In the genomic region with DNA sequence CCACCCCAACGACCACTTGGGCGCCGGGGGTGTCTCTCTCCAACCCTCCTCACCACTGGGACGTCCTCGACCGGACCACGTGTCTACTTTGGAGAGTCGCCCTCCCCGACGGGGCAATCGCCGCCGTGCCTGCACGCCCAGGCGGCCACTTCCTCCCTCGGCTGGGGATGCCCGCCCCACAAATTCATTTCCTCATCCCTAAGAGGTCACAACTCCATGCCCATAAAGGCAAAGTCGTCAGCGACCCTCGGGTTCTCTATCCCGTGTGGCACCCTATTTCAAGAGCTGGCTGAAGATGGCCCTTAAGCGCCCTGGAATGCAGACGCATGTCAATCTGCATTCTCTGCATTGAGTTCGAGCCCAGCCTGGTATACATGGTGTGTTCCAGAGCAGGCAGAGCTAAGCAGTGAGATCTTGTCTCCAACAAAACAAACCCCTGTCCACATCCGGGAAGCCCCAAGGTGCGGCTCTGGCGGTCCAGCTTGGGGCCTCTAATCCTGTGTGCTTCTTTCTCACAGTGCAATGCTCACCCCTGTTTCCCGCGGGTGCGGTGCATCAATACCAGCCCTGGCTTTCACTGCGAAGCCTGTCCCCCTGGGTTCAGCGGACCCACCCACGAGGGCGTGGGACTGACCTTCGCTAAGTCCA, we compare ENCODE assay signal across 8 mouse cellular contexts. TPM values are rescaled to one million over a fixed set of nuclear protein-coding genes. Genes with fewer than 3 reads are reported as not detected.
DNase-seq lines count a peak whose midpoint lies in the region; ATAC-seq and TF ChIP-seq lines count a peak whose summit lies in the region.

No protein-coding gene starts in this region.

- DNase-seq in embryo, embryonic 10.5 days (ENCODE audit: low spot score) = peak; percentile 15
- no peak for DNase-seq in embryo, embryonic 11 days
- DNase-seq in hindbrain, postnatal 0 days (ENCODE audit: low spot score) = no peak
- no peak for DNase-seq in right cerebral cortex, adult 2 months (ENCODE audit: low spot score in 2 of 2)
- DNase-seq in thymus, postnatal 4 days = no peak

- peaks cover 87% of the 10 kb centered on the region for H3K27me3 ChIP-seq in E14TG2a.4 (ENCODE audit: insufficient read depth, low read length)
- H3K27me3 ChIP-seq in hindbrain, postnatal 0 days (ENCODE audit: insufficient read depth, low read length) = peaks cover 63% of the 10 kb centered on the region

- TF ChIP-seq CTCF in E14TG2a.4 (conservative IDR thresholded peaks at IDR 0.05; ENCODE audit: low read length) = no peak
- no peak for TF ChIP-seq CTCF in hindbrain, postnatal 0 days (IDR thresholded peaks at IDR 0.05; ENCODE audit: low read depth)

- no peak for ATAC-seq in hindbrain, postnatal 0 days
- peak; percentile 36 for ATAC-seq in megakaryocyte progenitor cell, adult 5-6 weeks (replicated peaks; ENCODE audit: poor library complexity)
- ATAC-seq in erythroblast, adult 5-6 weeks (replicated peaks; ENCODE audit: low FRiP score, poor library complexity, severe bottlenecking) = no peak

- no peaks in the 10 kb centered on the region for H3K36me3 ChIP-seq in E14TG2a.4 (ENCODE audit: insufficient read depth, low read length)
- H3K36me3 ChIP-seq in hindbrain, postnatal 0 days (ENCODE audit: insufficient read depth, low read length) = no peaks in the 10 kb centered on the region

- peaks cover 55% of the 10 kb centered on the region for H3K4me1 ChIP-seq in E14TG2a.4 (replicated peaks; ENCODE audit: low read depth, low read length)
- no peaks in the 10 kb centered on the region for H3K4me1 ChIP-seq in hindbrain, postnatal 0 days (ENCODE audit: insufficient read depth, low read length)

- 7% methylated on average over 35 of the region's 35 CpGs for WGBS in hindbrain, postnatal 0 days

- no peak overlapping the region for H3K27ac ChIP-seq in hindbrain, postnatal 0 days

- no peak overlapping the region for H3K4me2 ChIP-seq in hindbrain, postnatal 0 days (ENCODE audit: low read depth, low read length)

- H3K9me3 ChIP-seq in E14TG2a.4 (ENCODE audit: low read length) = no peaks in the 10 kb centered on the region
- no peaks in the 10 kb centered on the region for H3K9me3 ChIP-seq in hindbrain, postnatal 0 days (ENCODE audit: low read length)

- no peak overlapping the region for H3K9ac ChIP-seq in hindbrain, postnatal 0 days (replicated peaks; ENCODE audit: low read length)

- H3K4me3 ChIP-seq in E14TG2a.4 (replicated peaks; ENCODE audit: low read length) = peak overlapping the region; percentile 84
- H3K4me3 ChIP-seq in hindbrain, postnatal 0 days (ENCODE audit: low read length) = 0 out of 2 replicates have a peak overlapping the region, but pooled peaks have one; percentile 17

RNA-seq across cellular contexts. Expression of a gene that starts 2.0 kb away (rescaled TPM):
- total RNA-seq in hindbrain, postnatal 0 days (2014; rRNA removed) = 0.21 and 0.29 TPM in 2 replicates
- polyA plus RNA-seq in hindbrain, postnatal 0 days (2015; fragmentation: Nextera tagmentation; extraction: Ambion mirVana) = 0.25 and 0.33 TPM in 2 replicates
- total RNA-seq in megakaryocyte progenitor cell, adult 5-6 weeks (2015) = not detected in 2 replicates
- 0.07 TPM in 1 of 2 replicates, not detected in the other for total RNA-seq in megakaryocyte progenitor cell, adult 5-6 weeks (2017)
- not detected in 2 replicates for total RNA-seq in erythroblast, adult 5-6 weeks (2015; ENCODE audit: low replicate concordance)
- total RNA-seq in erythroblast, adult 5-6 weeks (2017; ENCODE audit: low replicate concordance) = 0.43 TPM in 1 of 2 replicates, not detected in the other

RNA-seq across cellular contexts. Expression of a gene that starts 22.3 kb away (rescaled TPM):
- total RNA-seq in hindbrain, postnatal 0 days (2014; rRNA removed) = 40.4 and 48.4 TPM in 2 replicates
- polyA plus RNA-seq in hindbrain, postnatal 0 days (2015; fragmentation: Nextera tagmentation; extraction: Ambion mirVana) = 8.6 and 10.3 TPM in 2 replicates
- total RNA-seq in megakaryocyte progenitor cell, adult 5-6 weeks (2015) = 13.9 and 15.3 TPM in 2 replicates
- 32.3 and 32.5 TPM in 2 replicates for total RNA-seq in megakaryocyte progenitor cell, adult 5-6 weeks (2017)
- 7.1 and 9.2 TPM in 2 replicates for total RNA-seq in erythroblast, adult 5-6 weeks (2015; ENCODE audit: low replicate concordance)
- 20.9 and 21.5 TPM in 2 replicates for total RNA-seq in erythroblast, adult 5-6 weeks (2017; ENCODE audit: low replicate concordance)

RNA-seq across cellular contexts. Expression of a gene that starts 45.7 kb away (rescaled TPM):
- total RNA-seq in hindbrain, postnatal 0 days (2014; rRNA removed) = 5.3 and 8.4 TPM in 2 replicates
- 6.0 and 6.9 TPM in 2 replicates for polyA plus RNA-seq in hindbrain, postnatal 0 days (2015; fragmentation: Nextera tagmentation; extraction: Ambion mirVana)
- total RNA-seq in megakaryocyte progenitor cell, adult 5-6 weeks (2015) = not detected in 2 replicates
- not detected in 2 replicates for total RNA-seq in megakaryocyte progenitor cell, adult 5-6 weeks (2017)
- not detected in 2 replicates for total RNA-seq in erythroblast, adult 5-6 weeks (2015; ENCODE audit: low replicate concordance)
- not detected in 2 replicates for total RNA-seq in erythroblast, adult 5-6 weeks (2017; ENCODE audit: low replicate concordance)

RNA-seq across cellular contexts. Expression of a gene that starts 59.8 kb away (rescaled TPM):
- total RNA-seq in hindbrain, postnatal 0 days (2014; rRNA removed) = 92.5 and 101 TPM in 2 replicates
- polyA plus RNA-seq in hindbrain, postnatal 0 days (2015; fragmentation: Nextera tagmentation; extraction: Ambion mirVana) = 43.4 and 45.5 TPM in 2 replicates
- not detected in 2 replicates for total RNA-seq in megakaryocyte progenitor cell, adult 5-6 weeks (2015)
- total RNA-seq in megakaryocyte progenitor cell, adult 5-6 weeks (2017) = not detected in 2 replicates
- not detected in 2 replicates for total RNA-seq in erythroblast, adult 5-6 weeks (2015; ENCODE audit: low replicate concordance)
- 0.43 TPM in 1 of 2 replicates, not detected in the other for total RNA-seq in erythroblast, adult 5-6 weeks (2017; ENCODE audit: low replicate concordance)
